Mouse (Mus musculus): ENCODE results near the gene Heatr5b.

Gene Heatr5b

GRCm38 (mm10) chr17:78767546-78767945, 67.6 kb downstream of the Heatr5b start:
- no peak for DNase-seq (ENCODE audit: low spot score in 2 of 2)

- no peak for DNase-seq (ENCODE audit: low spot score in 2 of 2)
Measured at GRCm38 (mm10) chr17:78766084-78766483, 69.1 kb downstream of the Heatr5b start.

- no peak for DNase-seq (ENCODE audit: low spot score in 2 of 2)
Measured at GRCm38 (mm10) chr17:78763272-78763671, 71.9 kb downstream of the Heatr5b start.

GRCm38 (mm10) chr17:78752938-78753655, 82.1 kb downstream of the Heatr5b start:
- no peak for DNase-seq (ENCODE audit: low spot score in 2 of 2)

GRCm38 (mm10) chr17:78752064-78752463, 83.1 kb downstream of the Heatr5b start:
- no peak for DNase-seq (ENCODE audit: low spot score in 2 of 2)

- no peak for DNase-seq (ENCODE audit: low spot score in 2 of 2)
Measured at GRCm38 (mm10) chr17:78748440-78748839, 86.7 kb downstream of the Heatr5b start.

- no peak for DNase-seq (ENCODE audit: low spot score in 2 of 2)
Measured at GRCm38 (mm10) chr17:78738416-78738815, 96.7 kb downstream of the Heatr5b start.

- DNase-seq (ENCODE audit: low spot score in 2 of 2), result no peak
Measured at GRCm38 (mm10) chr17:78737771-78738170, 97.4 kb downstream of the Heatr5b start.

GRCm38 (mm10) chr17:78737096-78737495, 98.1 kb downstream of the Heatr5b start, which contains the start of gene Strn:
Strn (minus strand) TSS chr17:78737196.
- no peak for DNase-seq (ENCODE audit: low spot score in 2 of 2)

GRCm38 (mm10) chr17:78736473-78736988, 98.6 kb downstream of the Heatr5b start:
- peak; percentile 99 to 100 for DNase-seq (ENCODE audit: low spot score in 2 of 2)

- peak; percentile 39 to 44 for DNase-seq (ENCODE audit: low spot score in 2 of 2)
Measured at GRCm38 (mm10) chr17:78735731-78736472, 99.3 kb downstream of the Heatr5b start.

GRCm38 (mm10) chr17:78734806-78735205, 100.4 kb downstream of the Heatr5b start:
- DNase-seq (ENCODE audit: low spot score in 2 of 2), result no peak

GRCm38 (mm10) chr17:78732056-78732455, 103.1 kb downstream of the Heatr5b start:
- no peak for DNase-seq (ENCODE audit: low spot score in 2 of 2)

GRCm38 (mm10) chr17:78726746-78727449, 108.3 kb downstream of the Heatr5b start:
- DNase-seq (ENCODE audit: low spot score in 2 of 2), result no peak

- DNase-seq (ENCODE audit: low spot score in 2 of 2), result no peak
Measured at GRCm38 (mm10) chr17:78724461-78725055, 110.6 kb downstream of the Heatr5b start.

GRCm38 (mm10) chr17:78721690-78722089, 113.5 kb downstream of the Heatr5b start:
- no peak for DNase-seq (ENCODE audit: low spot score in 2 of 2)

GRCm38 (mm10) chr17:78719086-78719485, 116.1 kb downstream of the Heatr5b start:
- DNase-seq (ENCODE audit: low spot score in 2 of 2), result no peak

GRCm38 (mm10) chr17:78710258-78710657, 124.9 kb downstream of the Heatr5b start:
- no peak for DNase-seq (ENCODE audit: low spot score in 2 of 2)

- DNase-seq (ENCODE audit: low spot score in 2 of 2), result no peak
Measured at GRCm38 (mm10) chr17:78708422-78708821, 126.7 kb downstream of the Heatr5b start.

- DNase-seq (ENCODE audit: low spot score in 2 of 2), result no peak
Measured at GRCm38 (mm10) chr17:78702988-78703387, 132.2 kb downstream of the Heatr5b start.

All from spleen, postnatal 10 days (tissue).